Mouse (Mus musculus) cerebral cortex, adult 2 months (tissue): ENCODE data around the gene Parp6.

Source experiments
- WGBS: fragments of 180-500 bp; shearing (Covaris S2); methylation state at CpG from one replicate; pipeline ENCODE4 v1.1.7; 2018; 5-methylcytosine and 5-hydroxymethylcytosine counted together

The Parp6 gene

DNA sequence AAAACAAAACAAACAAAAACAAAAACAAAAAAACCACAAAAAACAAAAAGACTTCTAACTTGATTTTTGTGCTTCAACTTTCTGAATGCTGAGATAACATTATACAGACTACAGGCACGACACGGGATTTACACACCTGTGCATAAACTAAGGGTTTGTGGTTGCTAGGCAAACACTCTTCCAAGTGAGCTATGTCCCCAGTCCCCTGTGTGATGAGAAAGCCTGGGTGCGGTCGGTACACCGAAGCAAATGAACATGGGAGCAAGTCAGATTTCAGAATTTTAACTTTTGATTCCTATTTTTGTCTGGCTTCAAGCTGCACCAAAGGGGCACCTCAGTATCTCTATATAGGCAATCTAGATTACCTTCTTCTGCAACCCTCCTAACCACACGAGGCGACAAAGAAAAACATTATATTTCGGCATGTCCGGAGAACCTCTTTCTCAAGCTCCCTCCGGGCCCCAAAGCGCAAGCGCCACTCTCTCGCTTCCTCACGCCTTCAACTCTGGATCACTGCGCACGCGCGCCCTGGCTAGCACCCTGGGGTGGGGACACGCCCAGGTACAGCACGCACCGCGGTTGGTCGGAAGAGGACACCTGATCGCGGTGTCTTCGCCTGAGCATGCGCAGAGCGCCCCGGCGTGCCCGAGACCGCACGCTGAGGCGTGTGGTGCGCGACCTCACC is at the start of gene Parp6:
Gene Parp6, plus strand, starts transcription at position 663 of the 685 bp plus-strand sequence.
- 1% methylated on average over 35 of the region's 36 CpGs for WGBS

DNA sequence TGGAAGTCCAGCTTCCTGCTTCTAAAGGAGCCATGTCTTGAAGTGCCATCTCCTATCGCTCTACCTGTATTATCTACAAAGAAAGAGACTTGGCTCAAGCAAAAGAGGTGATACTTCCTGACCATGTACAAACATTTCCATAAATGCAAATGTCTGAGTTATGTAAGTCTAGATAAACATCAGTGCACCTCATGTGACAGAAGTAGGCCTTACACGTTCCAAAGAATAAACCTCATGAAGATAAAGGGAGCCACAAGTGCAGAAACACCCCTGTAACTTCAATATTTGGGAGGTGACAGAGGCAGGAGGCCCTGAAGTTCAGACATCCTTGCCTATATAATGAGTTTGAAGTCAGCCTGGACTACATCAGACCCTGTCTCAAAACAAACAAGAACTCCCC is 45.2 kb upstream of the Parp6 start:
- WGBS, result 87% methylated on average over 2 of the region's 2 CpGs

DNA sequence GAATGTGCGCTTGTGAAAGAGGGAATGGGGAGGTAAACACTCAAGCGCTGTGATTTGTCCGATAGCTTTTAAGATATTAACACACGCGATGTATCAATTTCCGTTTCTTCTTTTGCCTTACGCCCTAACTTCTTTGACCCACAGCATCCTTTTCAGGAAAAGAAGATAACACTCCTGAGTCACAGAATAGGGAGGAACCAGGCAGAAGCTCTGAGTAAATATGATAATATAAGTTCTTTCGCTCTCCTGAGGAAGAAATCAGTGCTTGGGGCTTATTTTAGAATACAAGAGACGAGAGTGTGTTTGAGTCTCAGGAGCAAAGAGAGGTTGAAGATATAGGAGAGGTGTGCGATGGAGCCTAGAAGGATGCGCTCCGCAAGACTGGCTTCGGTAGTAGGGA is 39.7 kb upstream of the Parp6 start:
- WGBS, result 8% methylated on average over 13 of the region's 13 CpGs

DNA sequence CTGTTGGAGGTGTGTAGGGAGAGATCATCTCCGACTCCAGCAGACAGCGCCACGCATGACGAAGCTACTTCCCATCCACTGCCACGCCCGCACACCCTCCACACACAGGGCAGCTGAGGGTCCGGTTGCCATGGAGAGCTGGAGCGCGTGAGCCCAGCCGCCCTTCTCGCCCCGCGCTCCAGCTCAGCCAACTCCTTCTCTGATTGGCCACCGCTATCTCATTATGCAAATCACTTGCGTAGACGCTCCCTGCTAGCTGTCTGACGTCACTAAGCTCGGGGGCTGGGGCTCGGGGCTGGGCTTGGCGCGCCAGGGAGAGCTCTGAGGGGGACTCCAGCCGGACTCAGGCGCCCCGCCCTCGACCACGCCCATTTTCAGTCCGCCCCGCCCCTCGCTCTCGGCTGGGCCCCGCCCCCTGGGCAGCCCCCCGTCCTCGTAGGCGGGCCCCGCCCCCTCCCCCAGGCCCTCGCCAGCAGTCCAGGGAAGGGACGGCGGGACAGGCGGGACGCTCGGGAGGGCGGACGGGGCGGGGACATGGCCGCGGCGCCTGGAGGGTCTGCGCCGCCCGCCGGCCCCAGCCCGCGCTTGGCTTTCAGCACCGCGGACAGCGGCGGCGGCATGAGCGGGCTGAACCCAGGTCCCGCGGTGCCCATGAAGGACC is 39.1 kb upstream of the Parp6 start, which contains the start of gene Celf6:
Gene Celf6, plus strand, starts transcription at position 74 of the 661 bp plus-strand sequence.
- WGBS, result under 1% methylated on average over 51 of the region's 61 CpGs

DNA sequence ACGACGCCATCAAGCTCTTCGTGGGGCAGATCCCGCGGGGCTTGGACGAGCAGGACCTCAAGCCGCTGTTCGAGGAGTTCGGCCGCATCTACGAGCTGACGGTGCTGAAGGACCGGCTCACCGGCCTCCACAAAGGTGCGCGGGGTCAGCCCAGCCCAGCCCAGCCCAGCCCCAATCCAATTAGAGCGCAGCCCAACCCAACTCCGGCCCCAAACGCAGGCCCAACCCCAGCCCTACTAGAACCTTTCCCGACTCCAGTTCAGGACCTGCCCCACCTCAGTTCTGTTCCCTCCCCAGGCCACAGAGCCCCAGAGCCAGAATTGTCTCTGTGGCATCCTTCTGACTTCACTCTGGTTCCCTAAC is 38.6 kb upstream of the Parp6 start:
- 2% methylated on average over 20 of the region's 20 CpGs for WGBS

DNA sequence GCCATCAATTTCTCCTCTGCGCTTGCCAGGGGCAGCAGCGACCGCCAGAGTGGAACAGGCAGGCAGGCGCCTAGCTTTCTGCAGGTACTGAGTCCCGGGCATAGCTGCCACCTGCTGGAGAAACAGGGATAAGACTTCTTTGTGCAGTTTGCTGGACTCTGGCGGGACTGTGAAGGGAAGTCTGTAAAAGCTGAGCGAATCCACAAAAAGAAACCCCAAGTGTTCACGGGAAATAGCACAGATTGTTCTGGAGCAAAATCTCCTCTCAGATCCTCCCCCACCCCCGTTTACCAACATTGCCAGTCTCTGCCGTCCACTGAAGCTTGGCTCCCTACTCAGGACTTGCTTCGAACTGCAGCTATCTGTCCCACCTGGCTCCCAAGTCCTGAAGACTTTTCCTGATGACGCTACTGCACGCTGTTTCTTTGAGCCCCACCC is 32.2 kb upstream of the Parp6 start:
- 2% methylated on average over 13 of the region's 13 CpGs for WGBS

DNA sequence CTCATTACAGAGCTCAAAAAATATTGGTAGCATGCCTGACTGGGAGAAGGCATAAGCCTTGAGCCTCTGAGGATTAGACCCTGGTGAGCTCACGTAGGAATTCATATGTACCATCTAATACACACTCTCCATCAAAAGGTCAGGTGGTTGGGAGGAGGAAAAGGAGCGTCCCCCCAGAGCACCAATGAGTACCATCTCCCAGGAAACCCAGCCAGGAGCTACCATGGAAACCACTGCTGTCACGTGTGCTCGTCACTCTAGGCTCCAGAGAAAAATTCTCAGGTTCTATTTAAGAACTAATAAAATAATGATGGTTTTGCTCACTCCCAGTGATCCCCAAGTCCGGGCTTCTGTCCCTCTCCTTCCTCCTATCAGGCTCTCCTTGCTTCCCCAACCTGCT is 28.8 kb upstream of the Parp6 start:
- WGBS, result 48% methylated on average over 5 of the region's 5 CpGs

DNA sequence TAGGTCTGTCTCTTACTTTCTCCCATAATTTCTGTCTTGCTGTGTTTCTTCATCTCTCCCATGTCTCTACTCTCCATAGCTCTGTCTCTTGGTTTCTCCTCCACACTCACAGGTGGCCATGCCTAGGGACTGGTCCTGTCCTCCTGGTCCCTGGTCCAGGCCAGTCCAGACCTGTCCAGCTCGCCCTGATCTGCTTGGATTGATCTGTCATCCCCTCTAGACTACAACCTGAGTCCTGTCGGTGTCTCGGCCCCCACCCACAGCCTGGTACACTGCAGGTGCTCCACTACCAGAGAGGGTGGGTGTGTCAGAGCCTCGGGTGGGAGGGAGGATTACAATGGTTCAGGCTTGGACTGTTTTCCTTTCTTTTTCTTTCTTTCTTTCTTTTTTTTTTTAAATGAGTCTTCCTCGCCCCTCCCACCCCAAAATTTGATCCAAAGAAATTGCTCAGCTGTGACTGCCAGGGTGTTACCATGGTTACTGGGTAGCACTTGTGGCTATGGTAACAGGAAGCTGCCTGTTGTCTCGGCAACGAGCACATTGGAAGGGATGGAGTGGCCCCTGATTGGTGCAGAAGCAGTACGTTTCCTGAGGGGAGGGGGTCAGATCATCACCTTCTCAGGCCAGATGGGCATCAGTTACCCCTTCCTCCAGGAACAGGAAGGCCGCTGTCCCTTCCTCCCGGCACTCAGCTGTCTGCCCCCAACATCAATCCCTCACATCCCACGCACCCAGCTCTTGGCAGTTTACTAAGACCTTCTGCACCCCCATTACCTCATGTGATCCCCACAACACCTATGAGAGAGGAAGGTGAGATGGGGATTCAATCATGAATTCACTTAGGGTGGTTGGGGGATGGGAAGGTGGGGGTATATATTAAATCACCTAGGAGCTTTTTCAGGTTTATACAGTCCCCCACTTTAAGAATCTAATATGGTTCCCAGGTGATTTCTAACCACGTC is 28.1 kb upstream of the Parp6 start:
- 12% methylated on average over 12 of the region's 12 CpGs for WGBS

DNA sequence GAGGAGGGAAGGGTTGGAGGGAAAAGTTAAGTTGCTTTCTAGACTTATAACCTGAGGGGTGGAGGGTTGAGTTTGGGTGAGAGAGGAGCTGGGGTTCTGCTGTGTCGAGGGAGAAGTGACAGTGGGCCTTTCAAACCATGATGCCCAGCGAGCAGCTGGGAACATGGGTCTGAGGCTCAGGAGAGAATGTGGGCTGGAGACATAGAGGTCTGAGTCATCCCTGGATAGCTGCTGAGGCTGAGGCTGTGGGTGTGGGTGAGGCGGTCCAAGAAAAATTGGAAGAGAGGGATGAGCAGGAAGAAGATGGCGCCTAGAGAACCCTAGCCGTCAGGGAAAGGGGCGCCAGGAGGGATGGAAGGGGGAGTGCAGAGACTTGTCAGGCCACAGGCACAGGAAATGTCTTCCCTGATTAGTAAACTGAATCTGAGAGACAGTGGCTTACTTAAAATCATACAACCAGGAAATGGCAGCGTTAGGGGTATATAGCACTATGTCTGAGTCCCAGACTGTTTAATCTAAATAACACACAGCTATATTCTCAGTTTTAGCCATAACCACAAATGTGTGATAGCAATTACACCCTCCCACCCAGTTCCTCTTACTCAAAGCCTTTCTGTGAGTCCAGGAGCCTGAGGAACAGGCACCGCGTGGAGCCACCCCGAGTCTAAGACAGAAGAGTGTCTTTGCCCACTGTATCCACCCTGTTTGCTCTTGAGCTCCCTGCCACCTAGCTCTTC is 27.2 kb upstream of the Parp6 start:
- WGBS, result 40% methylated on average over 10 of the region's 10 CpGs

DNA sequence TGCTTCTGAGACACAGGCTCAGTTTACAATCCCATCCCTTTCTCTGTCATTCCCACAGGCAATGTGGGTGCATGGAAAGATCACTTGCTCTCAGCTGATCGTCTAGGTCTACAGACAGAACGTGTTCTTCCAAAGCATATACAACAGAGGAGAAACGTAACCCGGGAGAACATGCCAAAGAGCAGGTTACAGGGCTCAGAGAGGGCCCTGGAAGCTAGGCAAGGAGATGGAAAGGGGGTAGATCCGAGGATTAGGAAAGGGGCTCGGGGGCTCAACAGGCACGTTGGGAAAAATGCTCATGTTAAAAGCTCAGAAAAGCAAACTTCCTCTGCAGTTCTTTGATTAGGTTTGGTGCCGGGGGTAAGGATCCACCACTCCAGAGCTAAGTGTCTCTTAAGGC is 15.4 kb upstream of the Parp6 start:
- 79% methylated on average over 8 of the region's 8 CpGs for WGBS

DNA sequence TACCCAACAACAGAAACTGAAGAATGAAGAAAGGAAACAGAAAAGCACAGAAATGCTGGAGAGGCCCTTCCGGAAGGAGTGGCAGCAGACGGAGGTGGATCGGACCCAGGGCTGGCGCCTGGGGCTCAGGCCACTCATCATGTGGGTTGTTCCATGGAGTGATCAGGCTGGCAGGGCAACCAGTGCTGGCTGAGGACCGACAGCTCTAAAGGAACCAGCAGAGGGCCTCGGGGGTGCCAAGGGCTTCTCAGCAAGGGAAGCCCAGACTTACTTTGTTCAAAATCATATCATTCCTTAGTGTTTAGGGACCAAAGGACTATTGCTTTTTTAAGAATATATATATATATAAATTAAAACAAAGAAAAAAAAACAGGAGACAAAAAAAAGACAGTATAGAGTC is 11.1 kb upstream of the Parp6 start:
- 63% methylated on average over 6 of the region's 6 CpGs for WGBS

DNA sequence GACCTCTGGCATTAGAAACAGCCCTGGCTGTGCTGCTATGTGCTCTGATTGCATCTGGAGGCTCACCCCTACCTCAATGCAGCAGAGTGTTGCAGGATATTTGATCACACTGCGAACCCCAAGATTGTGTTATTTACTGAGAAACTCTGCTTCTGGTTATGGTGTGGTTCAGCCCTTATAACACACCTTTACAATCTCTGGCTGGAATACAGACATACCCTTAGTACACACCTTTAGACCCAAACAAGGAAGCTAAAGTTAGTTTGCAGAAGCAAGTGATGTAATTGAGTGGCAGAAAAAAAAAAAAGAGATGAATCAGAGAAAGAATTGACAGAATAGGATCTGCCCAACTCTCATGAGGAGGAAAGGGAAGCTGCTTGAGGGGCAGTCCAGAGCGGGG is 6.1 kb upstream of the Parp6 start:
- WGBS, result 97% methylated on average over 2 of the region's 2 CpGs

DNA sequence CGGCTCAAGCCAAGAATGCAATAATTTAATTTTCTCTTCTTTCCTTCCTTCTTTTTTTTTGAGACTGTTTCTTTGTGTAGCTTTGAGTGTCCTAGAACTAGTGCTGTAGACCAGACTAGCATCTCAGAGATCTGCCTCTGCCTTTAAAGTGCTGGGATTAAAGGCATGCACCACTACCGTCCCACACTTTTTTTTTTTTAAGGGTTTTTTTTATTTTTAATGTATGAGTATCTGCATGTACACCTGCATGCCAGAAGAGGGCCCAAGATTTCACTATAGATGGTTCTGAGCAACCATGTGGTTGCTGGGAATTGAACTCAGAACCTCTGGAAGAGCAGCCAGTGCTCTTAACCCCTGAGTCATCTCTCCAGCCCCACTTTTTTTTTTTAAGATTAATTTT is 1.3 kb upstream of the Parp6 start:
- WGBS, result 59% methylated on average over 2 of the region's 2 CpGs

DNA sequence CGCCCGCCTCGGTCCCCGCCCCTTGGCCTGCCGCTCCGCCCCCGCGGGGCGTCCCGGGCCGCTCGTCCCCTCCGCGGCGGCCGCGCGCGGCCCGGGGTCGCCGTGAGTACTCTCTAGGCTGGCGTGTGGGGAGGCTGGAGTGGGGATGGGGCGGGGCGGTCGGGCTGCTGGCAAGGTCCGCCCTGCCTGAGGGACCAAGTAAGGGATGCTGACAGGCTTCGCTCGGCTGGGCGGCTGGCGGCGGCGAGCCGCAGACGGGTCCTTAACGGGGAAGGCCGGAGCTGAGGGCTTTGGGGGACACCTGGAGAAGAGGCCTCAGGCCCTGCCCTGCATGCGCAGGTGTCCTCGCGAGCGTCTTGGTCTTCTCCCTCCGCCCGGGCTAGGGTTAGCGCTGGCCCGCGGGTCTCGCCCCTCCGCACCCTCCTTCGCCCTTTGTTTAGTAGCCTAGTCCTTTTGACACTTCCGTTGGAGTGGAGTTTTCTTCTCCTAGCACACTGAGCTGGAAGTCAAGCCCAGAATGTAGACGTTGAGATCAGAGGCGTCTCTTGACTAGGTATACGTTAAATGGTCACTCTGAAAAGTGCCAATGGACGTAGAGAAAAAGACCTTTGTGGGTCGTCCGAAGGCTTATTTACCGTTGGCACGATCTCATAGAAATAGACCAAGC is 356 bp downstream of the Parp6 start:
- under 1% methylated on average over 53 of the region's 58 CpGs for WGBS

DNA sequence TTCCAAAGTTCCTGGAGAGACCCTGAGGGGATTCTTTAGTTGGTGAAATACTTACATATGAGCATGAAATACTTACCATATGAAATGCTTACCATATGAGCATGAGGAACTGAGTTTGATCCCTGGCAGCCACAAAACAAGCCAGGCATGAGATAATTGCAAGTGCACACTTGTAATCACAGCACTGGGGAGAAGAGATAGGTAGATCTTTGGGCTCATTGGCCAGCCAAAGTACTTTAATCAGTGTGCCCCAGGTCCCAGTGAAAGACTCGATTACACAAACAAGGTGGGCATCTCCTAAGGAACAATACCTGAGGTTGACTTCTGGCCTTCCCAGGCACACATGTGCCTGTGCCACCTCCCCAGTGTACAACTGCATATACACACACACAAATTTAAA is 21.3 kb downstream of the Parp6 start:
- WGBS, result 89% methylated on average over 1 of the region's 1 CpGs

DNA sequence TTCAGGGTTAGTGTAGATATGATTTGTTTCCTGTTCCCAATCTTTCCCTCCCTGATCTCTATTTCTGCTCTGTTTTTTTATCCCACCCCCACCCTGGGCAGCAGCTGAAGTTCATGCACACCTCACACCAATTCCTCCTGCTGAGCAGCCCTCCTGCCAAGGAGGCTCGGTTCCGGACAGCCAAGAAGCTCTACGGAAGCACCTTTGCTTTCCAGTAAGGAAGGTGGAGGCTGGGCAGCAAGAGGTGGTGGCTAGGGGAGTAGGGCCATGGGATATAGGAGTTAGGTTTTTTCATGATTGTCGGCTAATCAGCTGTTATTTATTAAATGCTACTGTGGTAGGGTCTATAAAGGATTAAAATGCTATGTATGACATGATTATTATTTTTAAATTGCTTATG is 22.9 kb downstream of the Parp6 start:
- WGBS, result 95% methylated on average over 4 of the region's 4 CpGs

DNA sequence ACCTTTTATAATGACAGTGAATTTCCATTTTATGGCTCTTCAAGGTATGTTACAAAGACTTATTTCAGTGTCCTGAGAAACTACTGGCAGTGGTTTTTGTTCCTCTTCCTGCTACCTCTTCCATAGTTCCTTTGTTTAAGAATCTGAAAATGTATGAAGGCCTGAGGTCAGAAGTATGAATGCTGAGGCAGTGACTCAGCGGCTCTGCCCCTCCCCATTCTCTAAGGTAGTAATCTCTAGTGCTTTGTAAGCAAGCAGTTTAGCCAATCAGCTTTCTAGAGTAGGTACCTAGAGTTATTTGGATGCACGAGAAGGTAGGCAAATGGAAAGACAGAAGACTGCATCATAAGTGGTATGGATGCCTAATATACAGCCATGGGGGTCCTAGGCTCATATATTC is 24.2 kb downstream of the Parp6 start:
- 88% methylated on average over 2 of the region's 2 CpGs for WGBS

DNA sequence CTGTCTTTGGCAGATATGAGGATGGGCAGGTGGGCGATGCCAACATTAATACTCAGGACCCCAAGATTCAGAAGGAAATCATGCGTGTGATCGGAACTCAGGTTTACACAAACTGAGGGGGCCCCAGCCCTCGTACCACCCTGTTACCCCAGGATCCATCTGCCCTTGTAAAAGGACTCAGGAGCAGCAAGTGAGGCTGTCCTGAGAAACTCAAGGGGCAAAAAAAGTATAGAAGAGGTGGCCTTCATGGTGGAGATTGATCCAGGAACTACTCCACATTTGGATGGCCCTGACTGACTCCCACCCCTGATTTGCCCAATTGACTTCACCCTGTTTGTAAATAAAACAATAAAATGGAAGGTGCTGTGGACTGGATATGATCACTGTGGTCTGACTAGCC is 32.8 kb downstream of the Parp6 start:
- 97% methylated on average over 4 of the region's 4 CpGs for WGBS

DNA sequence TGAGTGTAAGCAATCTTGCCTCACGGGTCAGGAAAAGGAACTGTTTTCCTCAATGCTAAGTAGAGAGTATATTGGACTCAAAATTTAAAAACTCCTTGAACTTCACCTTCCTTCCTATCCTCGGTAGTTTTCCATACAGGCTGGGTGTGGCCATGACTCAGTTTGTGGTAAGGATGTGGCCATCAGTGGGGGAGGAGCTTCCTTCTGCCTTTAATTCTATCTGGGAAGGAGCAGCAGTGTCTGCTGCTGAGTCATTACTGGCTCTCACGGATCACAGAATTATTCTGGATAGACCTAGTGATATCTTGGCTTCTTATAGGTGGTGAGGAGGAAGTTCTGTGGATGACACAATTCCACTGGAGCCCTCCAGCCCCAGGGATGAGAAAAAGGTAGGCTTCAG is 36.3 kb downstream of the Parp6 start:
- 19% methylated on average over 3 of the region's 3 CpGs for WGBS

DNA sequence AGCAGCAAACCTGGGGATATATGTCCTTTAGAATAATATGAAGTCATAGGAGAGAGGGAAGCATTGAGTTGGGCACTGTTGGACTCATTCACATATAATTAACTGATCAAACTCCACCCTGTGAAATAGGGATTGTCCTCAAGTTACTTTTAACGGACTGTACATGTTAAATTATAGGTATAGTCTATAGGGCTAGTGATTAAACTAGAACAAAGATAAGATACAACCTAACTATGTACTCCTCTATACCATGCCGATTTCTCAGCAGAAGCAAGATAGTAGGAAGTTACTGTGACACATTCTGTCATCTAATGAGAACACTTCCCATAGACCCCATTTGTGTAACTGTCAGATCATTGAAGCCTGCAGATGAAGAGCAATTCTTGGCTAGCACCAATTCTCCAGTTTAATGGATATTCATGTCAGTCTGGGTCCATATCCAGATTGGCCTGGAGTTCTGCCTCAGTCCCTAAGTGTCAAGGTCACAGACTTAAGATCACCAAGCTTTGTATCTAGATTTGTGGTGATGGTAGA is 37.4 kb downstream of the Parp6 start:
- 86% methylated on average over 2 of the region's 2 CpGs for WGBS
